10 mouse cellular contexts compared by ENCODE assay signal in genomic region chr11:18879456-18879818, GRCm38 (mm10).
DNase-seq lines count a peak whose midpoint lies in the region; ATAC-seq lines count a peak whose summit lies in the region.
"Had no signal": no experiment of that assay in that cellular context is flagged by ENCODE, and none has a peak within 500 bp of the region (broad histone marks: within the 10 kb centered on the region; RNA-seq: fewer than 3 reads in every experiment).

No protein-coding gene starts in this region.

- H3K4me3 ChIP-seq in forebrain, embryonic 13.5 days = no peak overlapping the region
- H3K4me3 ChIP-seq in forebrain, embryonic 16.5 days (replicated peaks; ENCODE audit: low read length) = no peak overlapping the region
- H3K4me3 ChIP-seq in lung, embryonic 16.5 days (ENCODE audit: low read length) = no peak overlapping the region
- H3K4me3 ChIP-seq in hindbrain, embryonic 16.5 days (ENCODE audit: low read length) = no peak overlapping the region

- no peak overlapping the region for H3K27ac ChIP-seq in forebrain, embryonic 13.5 days
- H3K27ac ChIP-seq in forebrain, embryonic 16.5 days (ENCODE audit: low read length) = no peak overlapping the region
- H3K27ac ChIP-seq in lung, embryonic 16.5 days (ENCODE audit: low read length) = peak overlapping the region; percentile 89; the same call in 1 of the 2 replicates
- H3K27ac ChIP-seq in hindbrain, embryonic 16.5 days (ENCODE audit: low read depth, low read length) = peak overlapping the region; percentile 44; the same call in 1 of the 2 replicates
- H3K27ac ChIP-seq: liver, embryonic 14.5 days had no signal

- DNase-seq in lung, postnatal 14 days = no peak
- DNase-seq in retina, embryonic 14.5 days (ENCODE audit: low spot score) = peak; percentile 46
- no peak for DNase-seq in T-cell, adult 2 months (ENCODE audit: low spot score)
- DNase-seq in adrenal gland, adult 2 months = no peak
- DNase-seq: layer of hippocampus, adult 9-11 months had no signal

- WGBS in forebrain, embryonic 13.5 days = 0% methylated on average over 1 of the region's 1 CpGs
- 0% methylated on average over 1 of the region's 1 CpGs for WGBS in forebrain, embryonic 16.5 days
- 0% methylated on average over 1 of the region's 1 CpGs for WGBS in lung, embryonic 16.5 days
- 0% methylated on average over 1 of the region's 1 CpGs for WGBS in hindbrain, embryonic 16.5 days

- no peaks in the 10 kb centered on the region for H3K9me3 ChIP-seq in forebrain, embryonic 13.5 days (replicated peaks)
- H3K9me3 ChIP-seq in forebrain, embryonic 16.5 days (ENCODE audit: control insufficient read depth, low read length) = no peaks in the 10 kb centered on the region
- no peaks in the 10 kb centered on the region for H3K9me3 ChIP-seq in lung, embryonic 16.5 days (ENCODE audit: control insufficient read depth, low read length)
- no peaks in the 10 kb centered on the region for H3K9me3 ChIP-seq in hindbrain, embryonic 16.5 days (ENCODE audit: control insufficient read depth, low read length)

- peak overlapping the region; percentile 81; the same call in 1 of the 2 replicates for H3K4me2 ChIP-seq in forebrain, embryonic 13.5 days
- no peak overlapping the region for H3K4me2 ChIP-seq in forebrain, embryonic 16.5 days (ENCODE audit: low read length)
- no peak overlapping the region for H3K4me2 ChIP-seq in lung, embryonic 16.5 days (ENCODE audit: low read depth, low read length)
- peak overlapping the region; percentile 84; the same call in 1 of the 2 replicates for H3K4me2 ChIP-seq in hindbrain, embryonic 16.5 days (ENCODE audit: low read length)

- H3K36me3 ChIP-seq in forebrain, embryonic 13.5 days (ENCODE audit: poor library complexity, severe bottlenecking) = no peaks in the 10 kb centered on the region
- H3K36me3 ChIP-seq in forebrain, embryonic 16.5 days (ENCODE audit: control insufficient read depth, insufficient read depth) = no peaks in the 10 kb centered on the region
- H3K36me3 ChIP-seq in lung, embryonic 16.5 days (ENCODE audit: control insufficient read depth, insufficient read depth, low read length) = peaks cover 4% of the 10 kb centered on the region; the same call in 1 of the 2 replicates
- H3K36me3 ChIP-seq in hindbrain, embryonic 16.5 days (ENCODE audit: control insufficient read depth, insufficient read depth, low read length) = no peaks in the 10 kb centered on the region

- no peak overlapping the region for H3K9ac ChIP-seq in forebrain, embryonic 13.5 days
- no peak overlapping the region for H3K9ac ChIP-seq in forebrain, embryonic 16.5 days (replicated peaks; ENCODE audit: low read depth, low read length)
- no peak overlapping the region for H3K9ac ChIP-seq in lung, embryonic 16.5 days (ENCODE audit: low read length)
- H3K9ac ChIP-seq in hindbrain, embryonic 16.5 days (ENCODE audit: low read depth, low read length) = no peak overlapping the region
- H3K9ac ChIP-seq: liver, embryonic 14.5 days had no signal

- peaks cover 32% of the 10 kb centered on the region for H3K27me3 ChIP-seq in forebrain, embryonic 13.5 days
- peaks cover 12% of the 10 kb centered on the region for H3K27me3 ChIP-seq in forebrain, embryonic 16.5 days (replicated peaks; ENCODE audit: control insufficient read depth, insufficient read depth, low read length)
- H3K27me3 ChIP-seq in lung, embryonic 16.5 days (ENCODE audit: control insufficient read depth, insufficient read depth, low read depth, low read length) = peaks cover 8% of the 10 kb centered on the region
- H3K27me3 ChIP-seq in hindbrain, embryonic 16.5 days (replicated peaks; ENCODE audit: control insufficient read depth, insufficient read depth, low read length) = no peaks in the 10 kb centered on the region

- ATAC-seq in forebrain, embryonic 13.5 days = no peak
- ATAC-seq in forebrain, embryonic 16.5 days = no peak
- no peak for ATAC-seq in lung, embryonic 16.5 days (ENCODE audit: low read depth)
- no peak for ATAC-seq in hindbrain, embryonic 16.5 days

- peaks cover 70% of the 10 kb centered on the region for H3K4me1 ChIP-seq in forebrain, embryonic 13.5 days
- peaks cover 38% of the 10 kb centered on the region for H3K4me1 ChIP-seq in forebrain, embryonic 16.5 days (replicated peaks; ENCODE audit: control insufficient read depth, insufficient read depth, low read length)
- peaks cover 16% of the 10 kb centered on the region for H3K4me1 ChIP-seq in lung, embryonic 16.5 days (replicated peaks; ENCODE audit: control insufficient read depth, insufficient read depth, low read length)
- H3K4me1 ChIP-seq in hindbrain, embryonic 16.5 days (ENCODE audit: control insufficient read depth, insufficient read depth, low read depth, low read length) = peaks cover 32% of the 10 kb centered on the region

Comparison
In these comparisons a context has a peak if more than half of its experiments do, and no peak if none do; other contexts are left out.
1. H3K4me2 ChIP-seq: peak in forebrain, embryonic 13.5 days (single experiment) and hindbrain, embryonic 16.5 days (single experiment); none in forebrain, embryonic 16.5 days (single experiment) and lung, embryonic 16.5 days (single experiment).
2. H3K27ac ChIP-seq: peak in lung, embryonic 16.5 days (single experiment) and hindbrain, embryonic 16.5 days (single experiment); none in forebrain, embryonic 13.5 days (single experiment) and forebrain, embryonic 16.5 days (single experiment).